Mouse (Mus musculus): Measurements from ENCODE around the gene Olfr812. TPM values are rescaled to one million over a fixed set of nuclear protein-coding genes. Genes with fewer than 3 reads are reported as not detected.
"Not testable (repeated sequence)": the region's sequence is repeated elsewhere in the genome, so short reads cannot be mapped to it uniquely, and the experiment has no call there.

Gene Olfr812
- not detected in 2 replicates for polyA plus RNA-seq (2015; fragmentation: Nextera tagmentation; extraction: Ambion mirVana)

GRCm38 (mm10) chr10:129845994-129846393 lies at the start of gene Olfr812:
Olfr812 (minus strand) TSS chr10:129846094.
- Histone ChIP-seq H3K9ac (replicated peaks) (no peak within 1 kb of the TSS), H3K4me1 (replicated peaks) (no peaks in the 10 kb centered on the region), H3K4me2 (replicated peaks) (no peak within 1 kb of the TSS), H3K4me3 (replicated peaks) (no peak within 1 kb of the TSS), H3K9me3 (no peaks in the 10 kb centered on the region), H3K27ac (no peak within 1 kb of the TSS), H3K27me3 (no peaks in the 10 kb centered on the region), H3K36me3 (no peaks in the 10 kb centered on the region)
- ATAC-seq, result no peak
- whole genome bisulfite sequencing, result 72% methylated on average over 1 of the region's 1 CpGs

GRCm38 (mm10) chr10:129885934-129886333 lies 40.0 kb upstream of the Olfr812 start:
- H3K27me3 ChIP-seq, result no peaks in the 10 kb centered on the region
- no peaks in the 10 kb centered on the region for H3K4me1 ChIP-seq (replicated peaks)
- no peak overlapping the region for H3K9ac ChIP-seq (replicated peaks)
- H3K36me3 ChIP-seq, result no peaks in the 10 kb centered on the region
- H3K27ac ChIP-seq, result no peak overlapping the region
- 93% methylated on average over 7 of the region's 7 CpGs for WGBS
- no peak for ATAC-seq
- no peak overlapping the region for H3K4me2 ChIP-seq (replicated peaks)
- no peak overlapping the region for H3K4me3 ChIP-seq (replicated peaks)
- H3K9me3 ChIP-seq, result no peaks in the 10 kb centered on the region

DNA sequence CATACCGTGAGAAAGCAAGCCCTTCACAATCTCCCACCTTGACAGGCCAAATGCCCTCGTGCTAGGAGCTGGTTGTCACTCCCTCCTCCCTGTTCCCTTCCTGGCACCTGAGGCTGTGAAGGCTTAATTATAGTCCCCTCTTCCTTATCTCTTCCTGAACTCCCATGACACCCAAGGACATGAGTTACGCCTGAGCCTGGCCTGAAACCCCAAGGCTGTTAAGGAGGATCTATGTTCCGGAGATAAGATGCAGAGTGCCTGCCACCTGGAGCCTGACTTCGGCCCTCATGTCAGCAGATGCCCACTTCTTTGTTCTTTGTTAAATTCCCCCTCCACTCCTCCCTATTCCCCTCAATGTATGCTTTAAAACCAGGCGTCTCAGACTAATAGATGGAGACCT lies 39.6 kb upstream of the Olfr812 start:
- H3K4me2 ChIP-seq (replicated peaks); H3K4me1 ChIP-seq (replicated peaks); H3K9me3 ChIP-seq; H3K4me3 ChIP-seq (replicated peaks); H3K27ac ChIP-seq; H3K36me3 ChIP-seq; H3K27me3 ChIP-seq; ATAC-seq; H3K9ac ChIP-seq (replicated peaks): not testable (repeated sequence)
- WGBS, result 85% methylated on average over 6 of the region's 6 CpGs

- not testable (repeated sequence) for H3K4me3 ChIP-seq (replicated peaks); ATAC-seq; H3K9me3 ChIP-seq; H3K27ac ChIP-seq; H3K36me3 ChIP-seq; H3K4me2 ChIP-seq (replicated peaks); H3K9ac ChIP-seq (replicated peaks); H3K27me3 ChIP-seq; H3K4me1 ChIP-seq (replicated peaks)
- 85% methylated on average over 1 of the region's 1 CpGs for WGBS
Observed at GRCm38 (mm10) chr10:129879751-129880150, 33.9 kb upstream of the Olfr812 start, which contains the start of gene Olfr814. Olfr814 (minus strand) TSS chr10:129879851.

DNA sequence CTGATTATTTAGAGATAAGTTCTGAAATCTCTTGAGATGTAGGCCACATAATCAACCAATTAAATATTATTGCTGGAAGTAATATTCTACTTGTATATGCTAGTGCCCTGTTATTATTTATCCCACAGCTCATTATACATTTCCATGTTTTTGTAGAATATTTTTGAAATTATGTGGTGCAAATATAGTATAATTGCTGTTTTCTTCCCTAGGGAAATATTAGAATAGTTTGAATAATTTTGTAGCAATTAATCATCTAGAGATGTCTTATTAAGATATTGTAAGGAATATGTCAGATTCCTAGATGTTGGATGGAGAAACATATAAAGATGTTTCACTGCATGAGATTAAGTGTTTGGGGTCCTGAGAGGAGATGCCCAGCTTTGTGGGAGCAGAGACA lies 9.2 kb upstream of the Olfr812 start, which contains the start of gene Olfr813:
Gene Olfr813 (plus strand): TSS at position 301 of the 400 bp plus-strand sequence.
- Histone ChIP-seq H3K27ac (no peak within 1 kb of the TSS), H3K9ac (replicated peaks) (no peak within 1 kb of the TSS), H3K4me3 (replicated peaks) (no peak within 1 kb of the TSS), H3K36me3 (no peaks in the 10 kb centered on the region), H3K9me3 (no peaks in the 10 kb centered on the region), H3K4me2 (replicated peaks) (no peak within 1 kb of the TSS), H3K4me1 (replicated peaks) (no peaks in the 10 kb centered on the region), H3K27me3 (no peaks in the 10 kb centered on the region)
- no peak for ATAC-seq

DNA sequence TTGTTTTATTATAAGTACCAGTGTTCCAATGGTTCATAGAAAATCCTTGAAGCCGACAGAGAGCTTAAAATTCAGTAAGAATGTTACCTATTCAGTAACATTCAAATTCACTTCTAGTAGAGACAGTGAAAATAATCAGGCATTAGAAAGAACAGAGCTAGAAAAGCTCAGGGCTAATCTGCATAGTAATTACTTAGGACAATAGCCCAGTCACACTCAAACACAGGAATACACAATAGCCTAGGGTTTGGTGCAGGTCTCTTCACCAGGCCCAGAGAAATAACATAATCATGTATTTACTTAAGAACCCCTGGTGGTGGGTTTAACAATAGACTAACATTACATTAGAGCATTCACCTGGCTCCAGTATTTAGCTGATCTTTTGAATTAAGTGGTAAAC lies 1.4 kb upstream of the Olfr812 start:
- no peak for ATAC-seq

GRCm38 (mm10) chr10:129804296-129804695 lies 41.6 kb downstream of the Olfr812 start, which contains the start of gene Olfr811:
Olfr811 (minus strand) TSS chr10:129804396.
- H3K9ac ChIP-seq (replicated peaks), result no peak within 1 kb of the TSS
- no peak for ATAC-seq
- no peak within 1 kb of the TSS for H3K4me2 ChIP-seq (replicated peaks)
- no peak within 1 kb of the TSS for H3K4me3 ChIP-seq (replicated peaks)
- H3K36me3 ChIP-seq, result no peaks in the 10 kb centered on the region
- no peak within 1 kb of the TSS for H3K27ac ChIP-seq
- H3K27me3 ChIP-seq, result no peaks in the 10 kb centered on the region
- H3K4me1 ChIP-seq (replicated peaks), result no peaks in the 10 kb centered on the region
- no peaks in the 10 kb centered on the region for H3K9me3 ChIP-seq
- WGBS, result 87% methylated on average over 4 of the region's 4 CpGs

More for the DNA sequence above, 1.4 kb upstream of the Olfr812 start:
- Histone ChIP-seq H3K4me1 (replicated peaks) (no peaks in the 10 kb centered on the region), H3K9ac (replicated peaks) (no peak overlapping the region), H3K36me3 (no peaks in the 10 kb centered on the region), H3K27ac (no peak overlapping the region), H3K4me2 (replicated peaks) (no peak overlapping the region), H3K9me3 (no peaks in the 10 kb centered on the region), H3K4me3 (replicated peaks) (no peak overlapping the region), H3K27me3 (no peaks in the 10 kb centered on the region)
- WGBS, result 37% methylated on average over 1 of the region's 1 CpGs

DNA sequence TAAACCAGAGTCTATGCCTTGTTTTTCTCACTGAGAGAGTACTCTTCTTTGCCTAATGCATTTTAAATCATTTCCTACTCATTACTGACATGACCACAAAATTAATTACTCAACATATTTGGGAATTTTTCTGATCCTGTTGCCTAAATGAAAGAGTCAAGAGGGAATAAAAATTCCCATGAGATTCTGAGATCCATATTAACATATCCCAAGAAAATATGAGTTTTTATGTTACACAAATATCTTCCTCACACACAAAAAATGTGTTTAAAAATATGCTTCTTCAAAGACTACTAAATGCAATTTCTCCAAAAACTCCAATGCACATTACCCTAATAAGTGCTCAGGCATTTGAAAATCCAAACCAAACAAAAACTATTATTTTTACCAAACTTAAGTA lies 51.1 kb downstream of the Olfr812 start, which contains the start of gene Olfr810:
Gene Olfr810 (minus strand): TSS at position 101 of the 400 bp plus-strand sequence.
- Histone ChIP-seq H3K4me2 (replicated peaks) (no peak within 1 kb of the TSS), H3K27ac (no peak within 1 kb of the TSS), H3K36me3 (no peaks in the 10 kb centered on the region), H3K9ac (replicated peaks) (no peak within 1 kb of the TSS), H3K27me3 (no peaks in the 10 kb centered on the region), H3K9me3 (no peaks in the 10 kb centered on the region), H3K4me1 (replicated peaks) (no peaks in the 10 kb centered on the region), H3K4me3 (replicated peaks) (no peak within 1 kb of the TSS)
- no peak for ATAC-seq

Other genes starting within 250 kb of the Olfr812 start
- not detected in 2 replicates for gene Olfr796, start 233.5 kb downstream of the Olfr812 start, polyA plus RNA-seq (2015; fragmentation: Nextera tagmentation; extraction: Ambion mirVana)
- not detected in 2 replicates for gene Olfr798, start 218.2 kb downstream of the Olfr812 start, polyA plus RNA-seq (2015; fragmentation: Nextera tagmentation; extraction: Ambion mirVana)
- gene Olfr799, start 208.6 kb downstream of the Olfr812 start, polyA plus RNA-seq (2015; fragmentation: Nextera tagmentation; extraction: Ambion mirVana), result not detected in 2 replicates
- gene Olfr800, start 188.4 kb downstream of the Olfr812 start, polyA plus RNA-seq (2015; fragmentation: Nextera tagmentation; extraction: Ambion mirVana), result not detected in 2 replicates
- not detected in 2 replicates for gene Olfr801, start 172.2 kb downstream of the Olfr812 start, polyA plus RNA-seq (2015; fragmentation: Nextera tagmentation; extraction: Ambion mirVana)
- gene Olfr802, start 157.9 kb downstream of the Olfr812 start, polyA plus RNA-seq (2015; fragmentation: Nextera tagmentation; extraction: Ambion mirVana), result not detected in 2 replicates
- gene Olfr803, start 151.8 kb downstream of the Olfr812 start, polyA plus RNA-seq (2015; fragmentation: Nextera tagmentation; extraction: Ambion mirVana), result not detected in 2 replicates
- gene Olfr804, start 142.9 kb downstream of the Olfr812 start, polyA plus RNA-seq (2015; fragmentation: Nextera tagmentation; extraction: Ambion mirVana), result not detected in 2 replicates
- not detected in 2 replicates for gene Olfr805, start 116.7 kb downstream of the Olfr812 start, polyA plus RNA-seq (2015; fragmentation: Nextera tagmentation; extraction: Ambion mirVana)
- not detected in 2 replicates for gene Olfr806, start 104.2 kb downstream of the Olfr812 start, polyA plus RNA-seq (2015; fragmentation: Nextera tagmentation; extraction: Ambion mirVana)
- gene Olfr807, start 88.3 kb downstream of the Olfr812 start, polyA plus RNA-seq (2015; fragmentation: Nextera tagmentation; extraction: Ambion mirVana), result not detected in 2 replicates
- gene Olfr808, start 80.6 kb downstream of the Olfr812 start, polyA plus RNA-seq (2015; fragmentation: Nextera tagmentation; extraction: Ambion mirVana), result not detected in 2 replicates
- not detected in 2 replicates for gene Olfr809, start 71.5 kb downstream of the Olfr812 start, polyA plus RNA-seq (2015; fragmentation: Nextera tagmentation; extraction: Ambion mirVana)
- gene Olfr810, start 51.2 kb downstream of the Olfr812 start, polyA plus RNA-seq (2015; fragmentation: Nextera tagmentation; extraction: Ambion mirVana), result not detected in 2 replicates
- not detected in 2 replicates for gene Olfr811, start 41.7 kb downstream of the Olfr812 start, polyA plus RNA-seq (2015; fragmentation: Nextera tagmentation; extraction: Ambion mirVana)
- gene Olfr813, start 9.3 kb upstream of the Olfr812 start, polyA plus RNA-seq (2015; fragmentation: Nextera tagmentation; extraction: Ambion mirVana), result not detected in 2 replicates
- not detected in 2 replicates for gene Olfr814, start 33.8 kb upstream of the Olfr812 start, polyA plus RNA-seq (2015; fragmentation: Nextera tagmentation; extraction: Ambion mirVana)
- not detected in 2 replicates for gene Olfr815, start 59.8 kb upstream of the Olfr812 start, polyA plus RNA-seq (2015; fragmentation: Nextera tagmentation; extraction: Ambion mirVana)
- not detected in 2 replicates for gene Olfr816, start 69.5 kb upstream of the Olfr812 start, polyA plus RNA-seq (2015; fragmentation: Nextera tagmentation; extraction: Ambion mirVana)
- gene Olfr818, start 103.0 kb upstream of the Olfr812 start, polyA plus RNA-seq (2015; fragmentation: Nextera tagmentation; extraction: Ambion mirVana), result not detected in 2 replicates
- not detected in 2 replicates for gene Olfr819, start 121.2 kb upstream of the Olfr812 start, polyA plus RNA-seq (2015; fragmentation: Nextera tagmentation; extraction: Ambion mirVana)
- not detected in 2 replicates for gene Olfr247, start 130.0 kb upstream of the Olfr812 start, polyA plus RNA-seq (2015; fragmentation: Nextera tagmentation; extraction: Ambion mirVana)
- gene Gm10310, start 139.0 kb upstream of the Olfr812 start, polyA plus RNA-seq (2015; fragmentation: Nextera tagmentation; extraction: Ambion mirVana), result not detected in 2 replicates
- gene Olfr820, start 166.5 kb upstream of the Olfr812 start, polyA plus RNA-seq (2015; fragmentation: Nextera tagmentation; extraction: Ambion mirVana), result not detected in 2 replicates
- gene Olfr821, start 184.3 kb upstream of the Olfr812 start, polyA plus RNA-seq (2015; fragmentation: Nextera tagmentation; extraction: Ambion mirVana), result not detected in 2 replicates
- not detected in 2 replicates for gene Olfr822, start 225.1 kb upstream of the Olfr812 start, polyA plus RNA-seq (2015; fragmentation: Nextera tagmentation; extraction: Ambion mirVana)